Mouse (Mus musculus) testis, adult 2 months (tissue): ENCODE measurements around the gene Ahcyl2.

Source experiments
- CTCF ChIP-seq: fragments of 200-500 bp; IDR thresholded peaks from 2 replicates; pipeline ENCODE4 v1.5.1; 2012; ENCODE audit warnings: low read depth, mild to moderate bottlenecking, inconsistent platforms, low read length, moderate library complexity; ENCODE audit not compliant: control insufficient read depth, insufficient read depth, insufficient replicate concordance
- POLR2A ChIP-seq: fragments of 200-500 bp; IDR thresholded peaks from 2 replicates; pipeline ENCODE4 v1.6.1; 2012; ENCODE audit warnings: low read depth, mild to moderate bottlenecking, inconsistent platforms, low read length, moderate library complexity; ENCODE audit not compliant: control insufficient read depth

DNA sequence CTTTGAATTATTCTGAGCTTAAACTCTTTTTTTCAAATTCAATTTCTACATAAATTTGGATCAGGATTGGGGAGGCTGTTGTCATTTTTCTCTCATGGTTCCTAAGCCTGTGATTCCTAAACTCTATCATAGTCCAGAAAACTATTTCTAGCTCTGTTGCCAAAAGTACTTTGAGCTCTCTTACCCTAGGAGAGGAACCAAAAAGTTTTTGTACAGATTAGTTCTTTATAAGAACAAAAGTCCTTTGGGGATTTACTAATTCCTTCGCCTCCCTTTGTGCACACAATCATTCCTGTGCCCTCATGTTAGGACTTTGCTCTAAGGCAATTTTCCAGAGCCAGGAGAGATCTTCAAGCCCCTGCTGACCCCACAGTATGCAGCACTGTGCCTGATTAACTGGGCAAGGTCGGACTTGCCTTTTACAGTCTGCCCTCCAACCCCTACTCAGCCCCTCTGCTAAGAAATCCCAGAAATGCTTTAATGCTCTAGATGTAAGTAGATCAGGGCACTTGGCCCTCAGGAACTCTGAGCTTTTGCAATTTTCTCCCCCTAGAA, 100.6 kb downstream of the Ahcyl2 start:
- no peak for TF ChIP-seq CTCF
- no peak for TF ChIP-seq POLR2A
